Mouse (Mus musculus): ENCODE results near the gene Slc5a8.
A peak's percentile ranks its signal among the peaks of the same experiment; 100 is the strongest.

Gene Slc5a8

GRCm38 (mm10) chr10:88885632-88886090 is at the start of gene Slc5a8:
Gene Slc5a8, plus strand, starts transcription at chr10:88885992.
- DNase-seq (ENCODE audit: extremely low read depth, low read depth, low spot score): no peak

GRCm38 (mm10) chr10:88848876-88849476 is 36.8 kb upstream of the Slc5a8 start:
- no peak for DNase-seq (ENCODE audit: extremely low read depth, low read depth, low spot score)

GRCm38 (mm10) chr10:88849976-88850375 is 35.8 kb upstream of the Slc5a8 start:
- no peak for DNase-seq (ENCODE audit: extremely low read depth, low read depth, low spot score)

- DNase-seq (ENCODE audit: extremely low read depth, low read depth, low spot score): no peak
Observed at GRCm38 (mm10) chr10:88853326-88853725, 32.5 kb upstream of the Slc5a8 start.

- no peak for DNase-seq (ENCODE audit: extremely low read depth, low read depth, low spot score)
Observed at GRCm38 (mm10) chr10:88860911-88861310, 24.9 kb upstream of the Slc5a8 start.

GRCm38 (mm10) chr10:88861416-88861815 is 24.4 kb upstream of the Slc5a8 start:
- no peak for DNase-seq (ENCODE audit: extremely low read depth, low read depth, low spot score)

GRCm38 (mm10) chr10:88862293-88862692 is 23.5 kb upstream of the Slc5a8 start:
- DNase-seq (ENCODE audit: extremely low read depth, low read depth, low spot score): no peak

- DNase-seq (ENCODE audit: extremely low read depth, low read depth, low spot score): no peak
Observed at GRCm38 (mm10) chr10:88866017-88866416, 19.8 kb upstream of the Slc5a8 start.

- no peak for DNase-seq (ENCODE audit: extremely low read depth, low read depth, low spot score)
Observed at GRCm38 (mm10) chr10:88874870-88875269, 10.9 kb upstream of the Slc5a8 start.

GRCm38 (mm10) chr10:88877421-88877820 is 8.4 kb upstream of the Slc5a8 start:
- DNase-seq (ENCODE audit: extremely low read depth, low read depth, low spot score): no peak

GRCm38 (mm10) chr10:88883721-88884120 is 2.1 kb upstream of the Slc5a8 start:
- no peak for DNase-seq (ENCODE audit: extremely low read depth, low read depth, low spot score)

- DNase-seq (ENCODE audit: extremely low read depth, low read depth, low spot score): no peak
Observed at GRCm38 (mm10) chr10:88884836-88885235, 956 bp upstream of the Slc5a8 start.

- DNase-seq (ENCODE audit: extremely low read depth, low read depth, low spot score): no peak
Observed at GRCm38 (mm10) chr10:88886114-88886513, 322 bp downstream of the Slc5a8 start.

GRCm38 (mm10) chr10:88888376-88888775 is 2.6 kb downstream of the Slc5a8 start:
- DNase-seq (ENCODE audit: extremely low read depth, low read depth, low spot score): no peak

- no peak for DNase-seq (ENCODE audit: extremely low read depth, low read depth, low spot score)
Observed at GRCm38 (mm10) chr10:88891410-88891809, 5.6 kb downstream of the Slc5a8 start.

- DNase-seq (ENCODE audit: extremely low read depth, low read depth, low spot score): peak; percentile 28
Observed at GRCm38 (mm10) chr10:88892560-88893087, 6.8 kb downstream of the Slc5a8 start.

GRCm38 (mm10) chr10:88897032-88897431 is 11.2 kb downstream of the Slc5a8 start:
- DNase-seq (ENCODE audit: extremely low read depth, low read depth, low spot score): peak; percentile 37

GRCm38 (mm10) chr10:88949649-88950296 is 64.0 kb downstream of the Slc5a8 start:
- no peak for DNase-seq (ENCODE audit: extremely low read depth, low read depth, low spot score)

GRCm38 (mm10) chr10:88950297-88950653 is 64.5 kb downstream of the Slc5a8 start:
- no peak for DNase-seq (ENCODE audit: extremely low read depth, low read depth, low spot score)

GRCm38 (mm10) chr10:88960791-88961190 is 75.0 kb downstream of the Slc5a8 start:
- no peak for DNase-seq (ENCODE audit: extremely low read depth, low read depth, low spot score)

GRCm38 (mm10) chr10:88968586-88968985 is 82.8 kb downstream of the Slc5a8 start:
- peak; percentile 95 for DNase-seq (ENCODE audit: extremely low read depth, low read depth, low spot score)

GRCm38 (mm10) chr10:88970951-88971725 is 85.3 kb downstream of the Slc5a8 start:
- peak; percentile 96 for DNase-seq (ENCODE audit: extremely low read depth, low read depth, low spot score)
